Mouse (Mus musculus) hindlimb bud, embryonic 11.5 days (tissue): ENCODE measurements around the gene Emc8.

Experiments used
- DNase-seq: peaks from one replicate; pipeline ENCODE4 v3.0.0-alpha.2; 2012; ENCODE audit warnings: low read depth, low spot score; ENCODE audit errors: extremely low spot score

Gene Emc8

GRCm38 (mm10) chr8:120642031-120642662 is 26.2 kb downstream of the Emc8 start:
- DNase-seq, result no peak

- DNase-seq, result no peak
Observed at GRCm38 (mm10) chr8:120641245-120641644, 27.1 kb downstream of the Emc8 start.

- DNase-seq, result no peak
Observed at GRCm38 (mm10) chr8:120634329-120634839, 34.0 kb downstream of the Emc8 start.

- no peak for DNase-seq
Observed at GRCm38 (mm10) chr8:120633665-120634271, 34.6 kb downstream of the Emc8 start.

GRCm38 (mm10) chr8:120632969-120633664 is 35.3 kb downstream of the Emc8 start:
- DNase-seq, result no peak

- DNase-seq, result no peak
Observed at GRCm38 (mm10) chr8:120631441-120632375, 36.7 kb downstream of the Emc8 start.

GRCm38 (mm10) chr8:120630848-120631247 is 37.5 kb downstream of the Emc8 start:
- DNase-seq, result no peak

GRCm38 (mm10) chr8:120630031-120630430 is 38.3 kb downstream of the Emc8 start:
- DNase-seq, result no peak

- DNase-seq, result no peak
Observed at GRCm38 (mm10) chr8:120627298-120627697, 41.1 kb downstream of the Emc8 start.

GRCm38 (mm10) chr8:120626461-120626860 is 41.9 kb downstream of the Emc8 start:
- DNase-seq, result no peak

GRCm38 (mm10) chr8:120623608-120624007 is 44.8 kb downstream of the Emc8 start:
- no peak for DNase-seq

- no peak for DNase-seq
Observed at GRCm38 (mm10) chr8:120622161-120622560, 46.2 kb downstream of the Emc8 start.

- no peak for DNase-seq
Observed at GRCm38 (mm10) chr8:120620441-120620840, 47.9 kb downstream of the Emc8 start.

GRCm38 (mm10) chr8:120619235-120620180 is 48.9 kb downstream of the Emc8 start:
- DNase-seq, result no peak

- peak; percentile 52 for DNase-seq
Observed at GRCm38 (mm10) chr8:120618110-120618509, 50.3 kb downstream of the Emc8 start.

GRCm38 (mm10) chr8:120616663-120617626 is 51.4 kb downstream of the Emc8 start:
- no peak for DNase-seq

GRCm38 (mm10) chr8:120614491-120614890 is 53.9 kb downstream of the Emc8 start:
- DNase-seq, result no peak

GRCm38 (mm10) chr8:120610824-120611223 is 57.5 kb downstream of the Emc8 start:
- no peak for DNase-seq

- DNase-seq, result peak; percentile 56
Observed at GRCm38 (mm10) chr8:120607885-120608284, 60.5 kb downstream of the Emc8 start.
